Mouse (Mus musculus): ENCODE data around the gene Stard8. TPM values are rescaled to one million over a fixed set of nuclear protein-coding genes. Genes with fewer than 3 reads are reported as not detected.
A peak's percentile ranks its signal among the peaks of the same experiment; 100 is the strongest.
"Not testable (repeated sequence)": the region's sequence is repeated elsewhere in the genome, so short reads cannot be mapped to it uniquely, and the experiment has no call there.

The Stard8 gene
- 10 to 100 TPM; 27.6 to 33.2 TPM for total RNA-seq (2021)
- long read RNA-seq, experiment 1, full-length matches to known transcripts = 1 of 12 reads
- long read RNA-seq, experiment 1, partial matches to known transcripts = 10 of 12 reads
- long read RNA-seq, experiment 1, other reads (novel, unspliced or antisense) = 1 of 12 reads
- long read RNA-seq, experiment 2, full-length matches to known transcripts = 4 of 16 reads
- long read RNA-seq, experiment 2, partial matches to known transcripts = 5 of 16 reads
- long read RNA-seq, experiment 2, other reads (novel, unspliced or antisense) = 7 of 16 reads

DNA sequence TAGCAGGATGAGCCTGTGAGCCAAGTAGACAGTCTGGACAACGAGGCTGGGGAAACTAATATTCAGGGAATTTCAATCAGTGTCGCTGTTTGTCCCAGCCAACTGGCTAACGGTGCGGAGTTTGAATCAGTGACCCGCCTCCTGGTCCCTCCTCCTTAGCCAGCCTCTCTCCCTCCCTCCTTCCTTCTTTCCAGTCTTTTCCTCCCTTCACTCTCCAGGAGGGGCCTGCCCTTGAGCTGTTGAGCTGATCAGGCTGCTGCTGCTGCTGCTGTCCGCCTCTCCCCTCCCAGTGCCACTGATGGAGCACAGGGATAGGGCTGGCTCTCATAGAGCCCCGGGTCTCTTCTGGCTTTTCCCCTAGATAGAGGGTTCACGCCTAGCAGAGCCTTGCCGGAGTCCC lies at the start of gene Stard8:
Gene Stard8 (plus strand): TSS at position 203 of the 400 bp plus-strand sequence.
- DNase-seq = peak; percentile 43

DNA sequence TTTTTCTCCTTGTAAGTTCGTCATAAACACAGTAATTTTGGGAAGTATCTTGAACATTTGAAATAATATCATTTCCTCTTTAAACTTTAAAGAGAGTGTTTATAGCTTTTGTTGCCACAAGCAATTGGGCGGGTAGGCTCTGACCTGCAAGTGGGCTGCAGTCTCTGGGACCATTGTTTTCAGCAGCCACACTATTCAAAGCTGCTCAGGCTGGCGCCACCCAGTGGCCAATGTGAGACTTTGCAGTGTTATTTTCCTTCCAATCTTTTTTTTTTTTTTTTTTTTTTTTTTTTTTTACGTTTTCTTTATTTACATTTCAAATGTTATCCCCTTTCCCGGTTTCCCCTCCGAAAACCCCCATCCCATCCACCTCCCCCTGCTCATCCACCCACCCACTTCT lies 49.1 kb upstream of the Stard8 start:
- peak; percentile 17 for DNase-seq

- no peak for DNase-seq
Measured at GRCm38 (mm10) chrX:98958287-98958686, 44.8 kb upstream of the Stard8 start.

GRCm38 (mm10) chrX:98959050-98959449 lies 44.0 kb upstream of the Stard8 start:
- DNase-seq = no peak

DNA sequence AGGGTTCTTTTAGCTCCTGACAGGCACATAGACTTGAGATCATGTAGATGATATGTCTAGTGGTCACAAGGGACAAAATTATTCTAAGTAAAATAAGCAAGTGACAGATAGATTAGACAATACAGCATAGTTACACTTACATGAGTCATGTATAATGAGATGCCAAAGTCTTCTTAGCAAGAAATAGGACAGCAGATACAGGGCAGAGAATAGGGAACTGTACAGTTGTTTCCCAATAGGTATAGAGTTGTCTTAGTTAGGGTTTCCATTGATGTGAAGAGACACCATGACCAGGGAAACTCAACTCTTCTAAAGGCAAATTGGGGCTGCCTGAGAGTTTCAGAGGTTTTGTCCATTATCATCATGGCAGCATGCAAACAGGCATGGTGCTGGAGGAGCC lies 39.3 kb upstream of the Stard8 start:
- DNase-seq = no peak

DNA sequence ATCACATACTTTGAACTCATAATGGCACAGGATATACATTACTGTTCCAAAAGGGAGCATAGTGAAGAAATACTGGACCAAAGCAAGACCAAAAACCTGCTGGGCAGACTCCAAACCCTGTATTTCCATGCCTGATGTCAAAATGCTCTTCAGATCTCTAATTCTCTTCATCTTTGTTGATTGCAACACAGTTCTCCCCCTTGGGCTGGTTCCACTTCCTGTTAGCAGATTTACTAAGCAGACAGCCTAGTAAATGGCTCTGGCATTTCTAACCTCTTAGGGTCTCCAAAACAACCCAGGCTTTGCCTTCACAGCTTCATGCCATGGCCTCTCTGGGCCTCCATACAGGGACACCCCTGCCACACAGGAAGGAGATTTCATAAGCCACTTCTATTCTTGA lies 38.5 kb upstream of the Stard8 start:
- no peak for DNase-seq

DNA sequence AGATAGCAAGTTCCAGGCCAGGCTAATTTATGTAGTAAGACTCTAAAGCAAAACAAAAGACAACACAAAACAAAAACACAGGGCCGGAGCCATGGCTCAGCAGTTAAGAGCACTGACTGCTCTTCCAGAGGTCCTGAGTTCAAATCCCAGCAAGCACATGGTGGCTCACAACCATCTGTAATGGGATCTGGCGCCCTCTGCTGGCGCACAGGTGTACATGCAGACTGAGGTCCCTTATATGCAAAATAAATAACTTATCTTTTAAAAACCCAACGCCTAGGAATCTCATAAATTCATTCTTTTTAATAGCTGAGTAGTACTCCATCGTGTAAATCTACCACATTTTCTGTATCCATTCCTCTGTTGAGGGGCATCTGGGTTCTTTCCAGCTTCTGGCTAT lies 16.4 kb upstream of the Stard8 start:
- DNase-seq = not testable (repeated sequence)

GRCm38 (mm10) chrX:98989574-98989973 lies 13.5 kb upstream of the Stard8 start:
- peak; percentile 73 for DNase-seq

DNA sequence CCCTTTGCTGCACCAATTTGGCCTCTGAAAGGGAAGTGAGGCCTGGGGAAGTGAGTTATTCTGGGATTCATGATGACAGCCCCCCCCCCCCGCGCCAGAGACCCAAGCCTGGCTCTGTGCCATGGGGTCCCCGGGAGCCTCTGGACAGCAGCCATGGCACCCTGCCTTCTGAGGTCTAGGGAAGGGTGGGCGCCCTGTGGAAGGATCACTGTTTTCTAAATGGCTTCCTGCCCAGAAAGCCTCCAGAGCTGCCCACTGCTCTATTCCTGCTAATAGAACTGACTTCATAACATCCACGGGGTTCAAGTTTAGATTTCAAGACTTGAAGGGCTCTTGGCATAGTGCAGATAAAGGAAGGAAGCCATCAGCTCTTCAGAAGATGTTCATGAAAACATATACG lies 983 bp upstream of the Stard8 start:
- no peak for DNase-seq

GRCm38 (mm10) chrX:99010581-99010980 lies 7.5 kb downstream of the Stard8 start:
- no peak for DNase-seq

- DNase-seq = no peak
Measured at GRCm38 (mm10) chrX:99011281-99011680, 8.2 kb downstream of the Stard8 start.

GRCm38 (mm10) chrX:99012486-99012885 lies 9.4 kb downstream of the Stard8 start:
- no peak for DNase-seq

DNA sequence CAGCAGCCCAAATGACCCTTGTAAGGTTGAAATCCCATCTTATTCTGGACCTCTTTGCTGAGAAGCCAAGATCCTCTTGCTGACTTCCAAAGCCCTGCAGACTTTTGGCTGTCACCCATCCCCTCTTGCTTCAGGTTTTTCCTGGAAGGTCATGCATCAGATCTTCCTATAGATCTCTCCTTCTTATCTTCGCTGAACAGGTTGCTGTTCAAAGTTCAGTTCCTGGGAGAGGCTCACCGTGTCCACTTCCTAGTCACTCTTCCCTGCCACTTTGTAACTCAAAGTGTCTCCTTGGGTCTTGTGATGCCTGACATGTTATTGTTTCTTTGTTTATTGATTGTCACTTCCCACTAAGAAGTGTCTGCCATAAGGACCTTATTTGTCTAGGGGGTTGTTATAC lies 12.7 kb downstream of the Stard8 start:
- DNase-seq = no peak

GRCm38 (mm10) chrX:99016987-99017386 lies 13.9 kb downstream of the Stard8 start:
- DNase-seq = no peak

GRCm38 (mm10) chrX:99017874-99018273 lies 14.8 kb downstream of the Stard8 start:
- no peak for DNase-seq

DNA sequence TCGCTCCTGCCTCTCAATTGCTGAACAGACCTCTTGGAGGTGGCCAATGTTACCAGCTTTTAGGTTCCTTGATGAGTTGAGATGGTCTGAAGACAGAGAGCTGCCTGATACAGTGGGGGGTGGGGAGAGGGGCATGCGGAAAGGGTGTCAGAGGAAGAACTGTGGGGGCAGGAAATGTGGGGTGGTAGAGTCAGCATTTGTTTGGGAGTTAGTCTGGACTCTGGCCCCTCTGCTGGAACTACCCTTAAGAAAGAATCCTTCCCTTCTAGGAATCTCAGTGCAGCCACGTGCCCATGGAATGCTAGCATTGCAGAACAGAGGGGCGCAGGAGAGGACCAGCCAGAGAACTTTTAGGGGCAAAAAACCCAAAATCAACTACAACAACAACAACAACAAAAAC lies 16.3 kb downstream of the Stard8 start:
- DNase-seq = no peak

DNA sequence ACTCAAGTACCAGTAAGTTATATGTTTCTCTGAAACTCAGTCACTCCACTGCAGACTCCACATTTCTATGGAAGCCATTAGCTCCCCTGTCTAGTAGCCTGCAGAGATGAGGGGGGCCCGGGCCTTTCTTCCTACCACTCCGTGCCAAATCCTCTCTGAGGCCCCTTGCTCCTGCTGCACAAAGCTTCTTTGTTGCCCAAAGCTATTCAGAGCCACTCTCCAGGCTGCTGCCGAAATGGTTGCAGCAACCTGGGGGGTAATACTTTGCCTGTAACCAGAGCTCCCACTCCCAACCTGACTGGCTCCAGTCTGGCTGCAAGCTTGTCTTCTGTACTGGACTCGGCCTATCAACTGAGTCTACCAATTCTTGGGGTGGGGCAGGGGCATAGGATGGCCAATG lies 17.2 kb downstream of the Stard8 start:
- DNase-seq = no peak

GRCm38 (mm10) chrX:99021593-99021992 lies 18.5 kb downstream of the Stard8 start:
- no peak for DNase-seq

GRCm38 (mm10) chrX:99023951-99024350 lies 20.9 kb downstream of the Stard8 start:
- DNase-seq = no peak

GRCm38 (mm10) chrX:99035407-99035806 lies 32.4 kb downstream of the Stard8 start:
- DNase-seq = no peak

DNA sequence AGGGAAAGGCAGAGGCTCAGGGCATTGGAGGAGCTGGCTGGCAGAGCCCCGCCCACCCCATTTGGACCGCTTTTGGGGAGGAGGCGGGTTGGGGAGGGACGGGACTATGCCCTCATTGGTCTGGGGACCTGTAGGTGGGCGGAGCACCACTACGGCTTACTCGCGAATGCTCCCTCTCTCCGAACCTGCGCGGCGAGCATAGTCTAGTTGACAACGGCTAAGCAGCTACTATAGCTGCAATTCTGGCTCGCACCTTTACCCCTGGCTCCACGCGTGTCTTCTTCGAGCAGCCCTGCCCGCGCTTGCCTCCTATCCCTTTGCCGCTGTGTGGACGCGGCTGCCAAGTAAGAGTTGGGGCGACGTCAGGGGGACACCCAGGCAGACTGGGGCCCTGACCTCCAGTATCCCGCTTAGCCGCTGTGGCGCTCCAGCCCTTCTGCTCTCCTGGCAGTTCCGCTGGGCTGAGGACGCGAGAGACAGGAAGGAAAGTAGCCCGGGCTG lies 39.5 kb downstream of the Stard8 start:
- DNase-seq = peak; percentile 89

- DNase-seq = no peak
Measured at GRCm38 (mm10) chrX:99043275-99043674, 40.2 kb downstream of the Stard8 start.

DNA sequence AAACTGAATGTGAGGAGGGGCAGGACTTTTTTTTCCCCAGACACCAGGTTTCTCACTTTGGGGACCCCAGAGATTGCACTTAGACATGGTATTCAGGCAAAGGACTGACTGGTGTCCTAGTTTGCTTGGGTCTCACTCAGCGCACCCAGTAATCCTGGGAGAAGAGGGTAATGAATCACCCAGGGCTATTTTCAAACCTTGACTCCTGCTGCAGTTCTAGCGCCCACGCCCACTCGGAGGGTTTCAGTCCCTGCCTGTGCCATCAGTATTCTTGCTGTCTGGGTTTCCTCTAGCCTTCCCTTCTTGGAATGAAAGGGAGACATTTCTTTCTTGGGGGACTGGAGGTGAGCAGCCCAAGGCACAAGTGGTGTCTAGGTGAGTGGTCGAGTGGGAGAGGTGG lies 40.7 kb downstream of the Stard8 start:
- DNase-seq = no peak

GRCm38 (mm10) chrX:99045315-99045714 lies 42.3 kb downstream of the Stard8 start:
- DNase-seq = no peak
